Mouse (Mus musculus) megakaryocyte, embryonic 14.5 days (primary cell): ENCODE measurements around the gene Figla. TPM values are rescaled to one million over a fixed set of nuclear protein-coding genes. Genes with fewer than 3 reads are reported as not detected.

Source experiments
- H3K27me3 ChIP-seq: replicated peaks from 2 replicates; pipeline ENCODE3; 2012; ENCODE audit warnings: inconsistent platforms
- H3K36me3 ChIP-seq: replicated peaks from 2 replicates; pipeline ENCODE3; 2012; ENCODE audit warnings: low read length, inconsistent platforms, mixed read lengths
- H3K4me1 ChIP-seq: 2 replicates; pipeline ENCODE4 v1.6.1; 2012; ENCODE audit warnings: inconsistent platforms
- H3K4me3 ChIP-seq: replicated peaks from 2 replicates; pipeline ENCODE3; 2012; ENCODE audit warnings: moderate library complexity, mild to moderate bottlenecking, inconsistent platforms
- H3K9me3 ChIP-seq: 2 replicates; pipeline ENCODE4 v1.6.1; 2012; ENCODE audit warnings: inconsistent platforms
- FLI1 ChIP-seq: IDR thresholded peaks from 2 replicates; pipeline ENCODE4 v1.6.1; 2012; ENCODE audit warnings: low read length, inconsistent platforms, mixed read lengths
- GATA1 ChIP-seq: IDR thresholded peaks from 3 replicates; pipeline ENCODE4 v1.6.1; 2012; ENCODE audit warnings: mixed read lengths, low read length, inconsistent platforms, borderline replicate concordance
- polyA plus RNA-seq: library from polyadenylated mRNA; stranded (reverse); fragments of >175 nt; gene quantifications from 2 replicates; pipeline ENCODE4 v1.2.3, GENCODE M21; 2012; ENCODE audit warnings: low replicate concordance; ENCODE audit not compliant: insufficient read depth

Figla gene
- polyA plus RNA-seq, 1 experiment, result not detected

GRCm38 (mm10) chr6:86028601-86029322 is 12.8 kb downstream of the Figla start, which contains the start of gene Add2:
Add2 (plus strand) TSS chr6:86028681.
- H3K9me3 ChIP-seq, result peaks cover 5% of the 10 kb centered on the region; the same call in 1 of the 2 replicates
- TF ChIP-seq GATA1, result no peak
- no peak for TF ChIP-seq FLI1
- peak within 1 kb of the TSS; percentile 24 for H3K4me3 ChIP-seq
- H3K4me1 ChIP-seq, result peaks cover 7% of the 10 kb centered on the region; the same call in 1 of the 2 replicates
- peaks cover 80% of the 10 kb centered on the region for H3K27me3 ChIP-seq
- no peaks in the 10 kb centered on the region for H3K36me3 ChIP-seq

DNA sequence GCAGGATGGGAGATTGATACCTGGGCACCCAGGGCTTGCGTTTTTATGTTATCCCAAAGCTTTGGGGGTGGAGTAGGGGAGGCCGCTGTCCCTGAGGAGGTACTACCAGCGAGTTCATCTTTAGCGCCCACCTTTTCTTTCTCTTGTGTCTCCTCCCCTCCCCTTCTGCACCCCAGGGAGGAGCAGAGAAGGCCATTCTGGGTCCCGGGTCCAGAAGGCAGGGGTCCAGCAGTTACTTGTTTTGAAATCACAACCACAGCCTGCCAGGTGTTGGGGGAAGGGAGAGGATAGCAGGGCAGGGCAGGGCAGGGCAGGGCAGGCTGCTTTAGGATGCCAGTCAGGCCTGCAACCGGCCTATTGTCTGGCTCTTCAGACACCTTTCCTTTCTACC is 13.3 kb downstream of the Figla start:
- H3K4me3 ChIP-seq, result no peak overlapping the region
- no peaks in the 10 kb centered on the region for H3K36me3 ChIP-seq
- H3K27me3 ChIP-seq, result peaks cover 77% of the 10 kb centered on the region

DNA sequence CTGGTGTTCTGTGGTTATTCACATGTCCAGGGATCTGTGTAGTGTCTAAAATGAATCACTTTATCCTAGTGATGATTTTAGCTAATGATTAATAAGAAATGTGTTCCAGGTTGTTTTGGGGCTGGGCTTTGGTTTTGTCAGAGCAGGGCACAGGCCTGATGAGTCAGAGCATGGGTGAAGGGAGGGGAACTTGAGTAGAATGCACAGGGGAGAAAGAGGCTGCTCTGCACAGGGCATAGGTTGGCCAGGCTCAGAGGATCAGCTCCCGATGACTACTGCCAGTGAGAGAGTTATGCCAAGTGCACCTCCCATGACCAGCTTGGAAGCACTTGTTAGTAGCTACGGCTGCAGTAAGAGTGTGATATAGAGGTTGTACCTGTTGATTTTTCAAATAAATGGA is 15.6 kb downstream of the Figla start:
- Histone ChIP-seq H3K4me1 (peaks cover 7% of the 10 kb centered on the region; the same call in 1 of the 2 replicates), H3K36me3 (no peaks in the 10 kb centered on the region), H3K27me3 (peaks cover 64% of the 10 kb centered on the region), H3K4me3 (no peak overlapping the region), H3K9me3 (0 out of 2 replicates have a peak, but pooled peaks cover 4% of the 10 kb centered on the region)
- TF ChIP-seq GATA1, result no peak

More for the DNA sequence above, 13.3 kb downstream of the Figla start:
- Histone ChIP-seq H3K9me3 (peaks cover 5% of the 10 kb centered on the region; the same call in 1 of the 2 replicates), H3K4me1 (peaks cover 7% of the 10 kb centered on the region; the same call in 1 of the 2 replicates)
- no peak for TF ChIP-seq GATA1
- no peak for TF ChIP-seq FLI1

DNA sequence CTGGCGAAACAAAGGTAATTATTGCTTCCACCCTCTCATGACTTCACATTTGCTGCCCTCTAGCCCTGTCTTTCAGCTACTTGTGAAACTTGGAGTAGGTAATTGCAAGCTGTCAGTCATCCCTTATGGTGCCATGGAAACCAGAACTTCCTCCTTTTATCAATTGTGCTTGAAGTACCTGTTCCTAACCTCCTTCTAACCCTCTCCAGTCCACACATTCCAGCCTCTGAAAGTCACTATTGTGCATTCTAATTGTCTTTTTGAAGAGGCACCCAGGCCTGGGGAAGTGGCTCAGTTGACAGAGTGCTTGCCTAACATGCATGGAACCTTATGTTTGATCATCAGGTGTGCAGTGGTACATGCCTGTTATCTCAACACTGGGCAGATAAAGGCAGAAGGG is 17.7 kb downstream of the Figla start:
- TF ChIP-seq FLI1 (no peak), GATA1 (no peak)
- Histone ChIP-seq H3K9me3 (0 out of 2 replicates have a peak, but pooled peaks cover 4% of the 10 kb centered on the region), H3K4me3 (no peak overlapping the region), H3K4me1 (peaks cover 9% of the 10 kb centered on the region), H3K27me3 (peaks cover 50% of the 10 kb centered on the region), H3K36me3 (no peaks in the 10 kb centered on the region)

GRCm38 (mm10) chr6:86038901-86039300 is 22.9 kb downstream of the Figla start:
- Histone ChIP-seq H3K27me3 (peaks cover 15% of the 10 kb centered on the region), H3K9me3 (0 out of 2 replicates have a peak, but pooled peaks cover 4% of the 10 kb centered on the region), H3K4me3 (no peak overlapping the region), H3K36me3 (no peaks in the 10 kb centered on the region), H3K4me1 (peaks cover 14% of the 10 kb centered on the region)
- TF ChIP-seq FLI1 (no peak), GATA1 (no peak)

DNA sequence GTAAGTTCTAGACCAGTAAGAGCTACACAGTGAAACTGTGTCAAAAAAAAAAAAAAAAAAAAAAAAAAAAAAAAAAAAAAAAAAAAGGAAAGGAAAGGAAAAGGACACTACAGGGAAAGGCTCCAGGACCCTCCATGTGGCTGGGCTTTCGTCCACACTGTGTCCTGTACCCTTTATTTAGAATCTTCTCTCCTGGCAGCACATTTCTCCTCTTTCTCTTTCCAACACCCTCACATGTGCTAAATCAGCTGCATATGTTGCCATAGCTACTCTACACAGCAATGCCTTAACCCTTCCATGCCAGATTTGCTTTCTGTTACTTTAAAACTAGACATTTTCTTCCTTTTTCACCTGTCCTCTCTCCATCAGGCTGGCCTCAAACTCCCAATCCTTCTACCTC is 24.2 kb downstream of the Figla start:
- H3K27me3 ChIP-seq, result peaks cover 14% of the 10 kb centered on the region
- H3K4me1 ChIP-seq, result peaks cover 14% of the 10 kb centered on the region
- H3K9me3 ChIP-seq, result no peaks in the 10 kb centered on the region
- H3K4me3 ChIP-seq, result no peak overlapping the region
- no peaks in the 10 kb centered on the region for H3K36me3 ChIP-seq
- TF ChIP-seq FLI1 (no peak), GATA1 (no peak)

- TF ChIP-seq GATA1, result no peak
- TF ChIP-seq FLI1, result no peak
- Histone ChIP-seq H3K36me3 (no peaks in the 10 kb centered on the region), H3K4me1 (peaks cover 9% of the 10 kb centered on the region)
These were observed 31.5 kb downstream of the Figla start for GRCm38 (mm10) chr6:86047510-86047909.

GRCm38 (mm10) chr6:86048509-86048908 is 32.5 kb downstream of the Figla start:
- TF ChIP-seq FLI1 (no peak), GATA1 (no peak)
- H3K4me1 ChIP-seq, result peaks cover 12% of the 10 kb centered on the region
- H3K27me3 ChIP-seq, result peaks cover 35% of the 10 kb centered on the region
- H3K36me3 ChIP-seq, result no peaks in the 10 kb centered on the region
- no peak overlapping the region for H3K4me3 ChIP-seq
- no peaks in the 10 kb centered on the region for H3K9me3 ChIP-seq

More at GRCm38 (mm10) chr6:86047510-86047909, 31.5 kb downstream of the Figla start:
- Histone ChIP-seq H3K27me3 (peaks cover 33% of the 10 kb centered on the region), H3K9me3 (no peaks in the 10 kb centered on the region), H3K4me3 (no peak overlapping the region)

DNA sequence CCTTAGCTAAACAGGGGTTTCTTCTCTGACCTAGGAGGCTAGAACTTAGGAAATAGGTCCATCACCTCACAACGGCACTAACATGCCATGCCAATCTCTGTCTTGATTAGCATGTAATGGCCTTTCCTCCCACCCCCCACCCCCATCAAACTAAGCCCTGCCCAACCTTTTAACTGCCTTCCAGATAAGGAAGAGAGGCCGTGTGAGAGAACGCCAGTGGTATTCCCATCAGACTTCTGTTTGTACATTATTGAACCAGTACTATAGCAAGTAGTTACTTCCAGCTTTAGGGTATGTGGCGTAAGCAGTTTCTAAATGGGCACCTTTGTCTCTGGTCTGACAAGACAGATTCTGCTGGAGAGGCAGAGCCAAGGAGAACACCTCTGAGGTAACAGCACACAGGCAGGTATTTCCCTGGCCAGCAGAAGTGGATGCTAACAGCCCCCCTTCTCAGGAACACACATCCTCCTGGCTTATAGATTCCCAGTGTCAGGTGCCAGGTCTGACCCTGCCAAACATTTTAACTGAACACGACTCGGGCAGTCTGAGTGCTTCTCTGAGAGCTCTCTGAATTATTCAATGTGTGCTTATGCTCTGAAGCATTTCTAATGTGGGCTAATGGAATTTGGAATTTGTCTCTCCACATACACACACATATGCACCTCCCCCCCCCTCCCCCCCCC is 34.8 kb downstream of the Figla start:
- H3K4me1 ChIP-seq, result peaks cover 14% of the 10 kb centered on the region
- no peak overlapping the region for H3K4me3 ChIP-seq
- H3K9me3 ChIP-seq, result no peaks in the 10 kb centered on the region
- TF ChIP-seq FLI1 (no peak), GATA1 (no peak)
- no peaks in the 10 kb centered on the region for H3K36me3 ChIP-seq
- H3K27me3 ChIP-seq, result peaks cover 37% of the 10 kb centered on the region

GRCm38 (mm10) chr6:86052032-86052459 is 36.1 kb downstream of the Figla start:
- H3K36me3 ChIP-seq, result no peaks in the 10 kb centered on the region
- no peak overlapping the region for H3K4me3 ChIP-seq
- TF ChIP-seq FLI1 (no peak), GATA1 (no peak)
- H3K27me3 ChIP-seq, result peaks cover 33% of the 10 kb centered on the region
- H3K4me1 ChIP-seq, result peaks cover 14% of the 10 kb centered on the region
- H3K9me3 ChIP-seq, result no peaks in the 10 kb centered on the region
